In genomic region chr11:69935137-69935879, GRCm38 (mm10) we compare ENCODE assay signal across 8 mouse cellular contexts. TPM values are rescaled to one million over a fixed set of nuclear protein-coding genes. Genes with fewer than 3 reads are reported as not detected.
DNase-seq lines count a peak whose midpoint lies in the region; ATAC-seq and TF ChIP-seq lines count a peak whose summit lies in the region.

Gene Ybx2 (plus strand): TSS chr11:69935796.

- H3K4me3 ChIP-seq in embryonic facial prominence, embryonic 14.5 days (ENCODE audit: low read depth, low read length) = peak within 1 kb of the TSS; percentile 61
- peak within 1 kb of the TSS; percentile 50 for H3K4me3 ChIP-seq in heart, adult 2 months
- peak within 1 kb of the TSS; percentile 13 for H3K4me3 ChIP-seq in kidney, adult 2 months (ENCODE audit: insufficient read depth, low read depth, low read length)
- H3K4me3 ChIP-seq in limb, embryonic 13.5 days = peak within 1 kb of the TSS; percentile 64
- H3K4me3 ChIP-seq in midbrain, embryonic 15.5 days = peak within 1 kb of the TSS; percentile 63

- H3K27me3 ChIP-seq in embryonic facial prominence, embryonic 14.5 days (replicated peaks; ENCODE audit: control insufficient read depth, insufficient read depth, low read length) = no peaks in the 10 kb centered on the region; the same call in none of the 2 replicates
- no peaks in the 10 kb centered on the region for H3K27me3 ChIP-seq in heart, adult 2 months (ENCODE audit: control insufficient read depth, insufficient read depth, low read length)
- H3K27me3 ChIP-seq in kidney, adult 2 months (replicated peaks; ENCODE audit: control insufficient read depth, insufficient read depth, low read length) = 0 out of 2 replicates have a peak, but pooled peaks cover 1% of the 10 kb centered on the region
- peaks cover 18% of the 10 kb centered on the region for H3K27me3 ChIP-seq in limb, embryonic 13.5 days
- peaks cover 30% of the 10 kb centered on the region for H3K27me3 ChIP-seq in midbrain, embryonic 15.5 days (replicated peaks)

- no peaks in the 10 kb centered on the region for H3K9me3 ChIP-seq in embryonic facial prominence, embryonic 14.5 days (ENCODE audit: control insufficient read depth, low read length)
- H3K9me3 ChIP-seq in limb, embryonic 13.5 days = no peaks in the 10 kb centered on the region
- no peaks in the 10 kb centered on the region for H3K9me3 ChIP-seq in midbrain, embryonic 15.5 days

- H3K36me3 ChIP-seq in embryonic facial prominence, embryonic 14.5 days (ENCODE audit: control insufficient read depth, insufficient read depth, low read length) = no peaks in the 10 kb centered on the region
- H3K36me3 ChIP-seq in heart, adult 2 months (ENCODE audit: control insufficient read depth, insufficient read depth, low read length) = no peaks in the 10 kb centered on the region
- H3K36me3 ChIP-seq in kidney, adult 2 months (ENCODE audit: control insufficient read depth, insufficient read depth, low read length) = no peaks in the 10 kb centered on the region
- H3K36me3 ChIP-seq in limb, embryonic 13.5 days = no peaks in the 10 kb centered on the region
- H3K36me3 ChIP-seq in midbrain, embryonic 15.5 days (replicated peaks) = no peaks in the 10 kb centered on the region

- DNase-seq in A20 (ENCODE audit: low read depth, low spot score) = peak; percentile 94
- peak; percentile 62 to 71 for DNase-seq in adrenal gland, postnatal 4 days (ENCODE audit: low spot score in 2 of 2)
- DNase-seq in embryonic facial prominence, embryonic 14.5 days (ENCODE audit: low spot score) = peak; percentile 96
- peak; percentile 88 to 89 for DNase-seq in heart, adult 2 months
- DNase-seq in kidney, adult 2 months = peak; percentile 94
- peak; percentile 82 to 90 for DNase-seq in spleen, postnatal 10 days (ENCODE audit: low spot score in 2 of 2)

- TF ChIP-seq CTCF in heart, adult 2 months (IDR thresholded peaks at IDR 0.05) = peak; percentile 21; the same call in 1 of the 2 replicates
- no peak for TF ChIP-seq CTCF in kidney, adult 2 months (conservative IDR thresholded peaks at IDR 0.05; ENCODE audit: insufficient read depth, insufficient read length, low read depth, low read length)

- H3K9ac ChIP-seq in embryonic facial prominence, embryonic 14.5 days (ENCODE audit: low read depth, low read length) = peak within 1 kb of the TSS; percentile 73
- H3K9ac ChIP-seq in heart, adult 2 months (ENCODE audit: low read depth, low read length) = peak within 1 kb of the TSS; percentile 81
- peak within 1 kb of the TSS; percentile 80 for H3K9ac ChIP-seq in limb, embryonic 13.5 days
- H3K9ac ChIP-seq in midbrain, embryonic 15.5 days = peak within 1 kb of the TSS; percentile 40

- peak within 1 kb of the TSS; percentile 100 for H3K4me2 ChIP-seq in embryonic facial prominence, embryonic 14.5 days (ENCODE audit: low read depth, low read length)
- peak within 1 kb of the TSS; percentile 100 for H3K4me2 ChIP-seq in limb, embryonic 13.5 days (replicated peaks)
- H3K4me2 ChIP-seq in midbrain, embryonic 15.5 days = peak within 1 kb of the TSS; percentile 100

- H3K27ac ChIP-seq in embryonic facial prominence, embryonic 14.5 days (replicated peaks; ENCODE audit: low read depth, low read length) = no peak within 1 kb of the TSS; the same call in 1 of the 2 replicates
- peak within 1 kb of the TSS; percentile 71 for H3K27ac ChIP-seq in heart, adult 2 months
- peak within 1 kb of the TSS; percentile 68 for H3K27ac ChIP-seq in kidney, adult 2 months (ENCODE audit: insufficient read depth, low read depth, low read length)
- H3K27ac ChIP-seq in limb, embryonic 13.5 days = peak within 1 kb of the TSS; percentile 3; the same call in 1 of the 2 replicates
- peak within 1 kb of the TSS; percentile 39; the same call in 1 of the 2 replicates for H3K27ac ChIP-seq in midbrain, embryonic 15.5 days

- 3% methylated on average over 28 of the region's 62 CpGs for WGBS in embryonic facial prominence, embryonic 14.5 days
- WGBS in heart, adult 2 months = 3% methylated on average over 62 of the region's 62 CpGs
- WGBS in kidney, adult 2 months = 3% methylated on average over 62 of the region's 62 CpGs
- under 1% methylated on average over 56 of the region's 62 CpGs for WGBS in limb, embryonic 13.5 days
- WGBS in midbrain, embryonic 15.5 days = 3% methylated on average over 37 of the region's 62 CpGs

- ATAC-seq in embryonic facial prominence, embryonic 14.5 days (ENCODE audit: low read depth) = peak; percentile 91
- peak; percentile 90 for ATAC-seq in limb, embryonic 13.5 days (ENCODE audit: low FRiP score, low read depth)
- peak; percentile 93 for ATAC-seq in midbrain, embryonic 15.5 days (replicated peaks)

- intact Hi-C loops in heart, adult 2 months (cut with DNase I) = loop anchor here (2.0 kb wide), 1 partner anchor 65 kb away; the partner anchor contains the start of gene Dvl2

- no peaks in the 10 kb centered on the region for H3K79me2 ChIP-seq in heart, adult 2 months (replicated peaks; ENCODE audit: control insufficient read depth, insufficient read depth, low read length)

- TF ChIP-seq POLR2A in heart, adult 2 months (IDR thresholded peaks at IDR 0.05; ENCODE audit: insufficient read depth, low read depth, low read length) = no peak
- no peak for TF ChIP-seq POLR2A in kidney, adult 2 months (IDR thresholded peaks at IDR 0.05; ENCODE audit: low read depth, low read length)

- peaks cover 19% of the 10 kb centered on the region for H3K4me1 ChIP-seq in embryonic facial prominence, embryonic 14.5 days (ENCODE audit: control insufficient read depth, insufficient read depth, low read length)
- H3K4me1 ChIP-seq in heart, adult 2 months (ENCODE audit: control insufficient read depth, insufficient read depth, low read length) = peaks cover 11% of the 10 kb centered on the region
- peaks cover 9% of the 10 kb centered on the region for H3K4me1 ChIP-seq in kidney, adult 2 months (ENCODE audit: control insufficient read depth, insufficient read depth, low read length)
- H3K4me1 ChIP-seq in limb, embryonic 13.5 days = peaks cover 48% of the 10 kb centered on the region
- peaks cover 23% of the 10 kb centered on the region for H3K4me1 ChIP-seq in midbrain, embryonic 15.5 days

- no peak for TF ChIP-seq EP300 in heart, adult 2 months (IDR thresholded peaks at IDR 0.05; ENCODE audit: insufficient read depth, low read depth, low read length)

RNA-seq across cellular contexts. Expression of gene Ybx2, which starts in this region (rescaled TPM):
- total RNA-seq in adrenal gland, postnatal 4 days (2021) = 10 to 100 TPM in 1 of 2 experiments, 1 to 10 TPM in 1; 9.7 to 20.6 TPM
- 2.9 and 4.2 TPM in 2 replicates for polyA plus RNA-seq in embryonic facial prominence, embryonic 14.5 days (2014; fragmentation: Nextera tagmentation; extraction: Ambion mirVana)
- total RNA-seq in heart, adult 2 months (2021) = 10 to 100 TPM; 16.7 to 22.6 TPM
- polyA plus RNA-seq in heart, adult 2 months (2012; rRNA removed) = 64.2 and 66.2 TPM in 2 replicates
- polyA plus RNA-seq in kidney, adult 2 months (2012; rRNA removed) = 60.5 and 71.7 TPM in 2 replicates
- 9.3 and 9.7 TPM in 2 replicates for polyA plus RNA-seq in limb, embryonic 13.5 days (2015; fragmentation: Nextera tagmentation; extraction: Ambion mirVana)
- 5.6 and 6.4 TPM in 2 replicates for polyA plus RNA-seq in midbrain, embryonic 15.5 days (2015; fragmentation: Nextera tagmentation; extraction: Ambion mirVana)

Comparison
In these comparisons a context has a peak if more than half of its experiments do, and no peak if none do; other contexts are left out.
1. H3K4me3 ChIP-seq: peak in every context shown above with its lines; median percentile 64 in limb, embryonic 13.5 days; 63 in midbrain, embryonic 15.5 days; 61 in embryonic facial prominence, embryonic 14.5 days; 50 in heart, adult 2 months; 13 in kidney, adult 2 months.